Mouse (Mus musculus) CD8-positive naive resting alpha-beta T cell, adult 57 days (primary cell): ENCODE results near the gene Rbm26. TPM values are rescaled to one million over a fixed set of nuclear protein-coding genes. Genes with fewer than 3 reads are reported as not detected.

Source experiments
- total RNA-seq: library from RNA; stranded (reverse); gene quantifications from one replicate; pipeline ENCODE4 v1.2.4, GENCODE M21; 2023

The Rbm26 gene
- 69.1 TPM for total RNA-seq

DNA sequence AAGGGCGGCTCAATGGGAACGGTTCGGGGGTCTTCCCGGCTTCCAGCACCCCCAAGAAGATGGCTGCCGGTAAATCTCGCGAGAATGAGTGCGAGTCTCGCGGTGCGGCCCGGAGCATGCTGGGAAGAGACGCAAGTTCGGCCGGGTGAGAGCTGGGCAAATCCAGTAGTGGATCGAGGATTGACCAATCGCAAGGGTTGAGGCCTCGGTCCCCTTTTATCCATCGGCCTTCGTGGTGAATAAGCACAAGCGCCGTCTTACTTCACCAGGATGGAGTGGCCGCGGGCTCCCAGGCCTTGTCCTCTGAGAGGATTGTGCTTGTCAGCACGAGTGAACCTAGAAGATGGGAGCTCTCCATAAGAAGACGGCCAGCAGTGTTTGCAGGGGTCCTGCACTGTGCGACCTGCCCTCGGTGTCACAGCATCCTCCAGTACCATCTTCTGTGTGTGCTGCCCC, at the start of gene Rbm26:
Rbm26 (minus strand) TSS at position 90 of the 456 bp plus-strand sequence.

Other genes with a start within 250 kb of the Rbm26 start
- gene Ndfip2, start 81.2 kb upstream of the Rbm26 start, total RNA-seq = 34.8 TPM